16 mouse cellular contexts compared by ENCODE assay signal in genomic region chr8:84002957-84003611, GRCm38 (mm10). TPM values are rescaled to one million over a fixed set of nuclear protein-coding genes. Genes with fewer than 3 reads are reported as not detected.
DNase-seq lines count a peak whose midpoint lies in the region; ATAC-seq and TF ChIP-seq lines count a peak whose summit lies in the region.
"Had no signal": no experiment of that assay in that cellular context is flagged by ENCODE, and none has a peak within 500 bp of the region (broad histone marks: within the 10 kb centered on the region; RNA-seq: fewer than 3 reads in every experiment).

No protein-coding gene starts in this region.

- peak; percentile 48 for DNase-seq in cerebellum, adult 9-10 months
- DNase-seq in cerebellum, postnatal 36 days, result no peak
- no peak for DNase-seq in limb, embryonic 14.5 days (ENCODE audit: low spot score)
- DNase-seq in limb, embryonic 10.5 days (ENCODE audit: low spot score), result no peak
- no peak for DNase-seq in kidney, postnatal 0 days (ENCODE audit: low spot score)
- DNase-seq in lung, postnatal 0 days (ENCODE audit: low spot score), result no peak
- no peak for DNase-seq in right cerebral cortex, adult 2 months (ENCODE audit: low spot score in 2 of 2)
- DNase-seq: adrenal gland, postnatal 25 days; gastrocnemius, adult 2 months; layer of hippocampus, postnatal 36 days; liver, embryonic 13.5 days; lung, postnatal 4 days had no signal

- TF ChIP-seq CTCF in ES-Bruce4 (IDR thresholded peaks at IDR 0.05; ENCODE audit: low read depth, low read length), result no peak
- no peak for TF ChIP-seq CTCF in kidney, postnatal 0 days (IDR thresholded peaks at IDR 0.05; ENCODE audit: low read depth)
- no peak for TF ChIP-seq CTCF in lung, postnatal 0 days (IDR thresholded peaks at IDR 0.05)

- H3K9me3 ChIP-seq in limb, embryonic 14.5 days (ENCODE audit: control insufficient read depth, low read length), result no peaks in the 10 kb centered on the region
- H3K9me3 ChIP-seq in limb, embryonic 10.5 days (replicated peaks), result no peaks in the 10 kb centered on the region
- no peaks in the 10 kb centered on the region for H3K9me3 ChIP-seq in ES-Bruce4 (replicated peaks; ENCODE audit: control insufficient read depth, insufficient read depth, low read length, poor library complexity, severe bottlenecking)
- no peaks in the 10 kb centered on the region for H3K9me3 ChIP-seq in kidney, postnatal 0 days (replicated peaks; ENCODE audit: low read length)
- H3K9me3 ChIP-seq in lung, postnatal 0 days (ENCODE audit: low read length), result no peaks in the 10 kb centered on the region
- H3K9me3 ChIP-seq: forebrain, embryonic 12.5 days; heart, embryonic 10.5 days; liver, embryonic 13.5 days had no signal

- peaks cover 22% of the 10 kb centered on the region for H3K4me1 ChIP-seq in limb, embryonic 14.5 days (ENCODE audit: control insufficient read depth, insufficient read depth, low read length)
- H3K4me1 ChIP-seq in limb, embryonic 10.5 days, result peaks cover 52% of the 10 kb centered on the region
- H3K4me1 ChIP-seq in ES-Bruce4 (ENCODE audit: control insufficient read depth, insufficient read depth, low read length), result peaks cover 7% of the 10 kb centered on the region
- H3K4me1 ChIP-seq in kidney, postnatal 0 days (replicated peaks; ENCODE audit: insufficient read depth, low read length), result peaks cover 24% of the 10 kb centered on the region
- H3K4me1 ChIP-seq in lung, postnatal 0 days (ENCODE audit: insufficient read depth, low read depth, low read length), result peaks cover 18% of the 10 kb centered on the region; the same call in 1 of the 2 replicates

- no peak for TF ChIP-seq POLR2A in limb, embryonic 14.5 days (IDR thresholded peaks at IDR 0.05; ENCODE audit: borderline replicate concordance, extremely low read depth, insufficient read depth, insufficient read length)
- no peak for TF ChIP-seq POLR2A in ES-Bruce4 (IDR thresholded peaks at IDR 0.05; ENCODE audit: insufficient read depth, low read length)

- peak overlapping the region; percentile 63; the same call in 1 of the 2 replicates for H3K4me3 ChIP-seq in limb, embryonic 14.5 days (replicated peaks; ENCODE audit: low read length)
- H3K4me3 ChIP-seq in limb, embryonic 10.5 days, result no peak overlapping the region
- peak overlapping the region; percentile 15; the same call in 1 of the 2 replicates for H3K4me3 ChIP-seq in ES-Bruce4 (ENCODE audit: low read depth, low read length)
- H3K4me3 ChIP-seq in kidney, postnatal 0 days (replicated peaks; ENCODE audit: low read depth, low read length), result no peak overlapping the region
- no peak overlapping the region for H3K4me3 ChIP-seq in lung, postnatal 0 days (ENCODE audit: low read depth, low read length)
- H3K4me3 ChIP-seq: liver, embryonic 13.5 days had no signal

- WGBS in limb, embryonic 14.5 days, result 59% methylated on average over 12 of the region's 12 CpGs
- WGBS in limb, embryonic 10.5 days, result 66% methylated on average over 12 of the region's 12 CpGs
- 67% methylated on average over 12 of the region's 12 CpGs for WGBS in kidney, postnatal 0 days
- WGBS in lung, postnatal 0 days, result 71% methylated on average over 12 of the region's 12 CpGs

- no peak overlapping the region for H3K27ac ChIP-seq in limb, embryonic 14.5 days (replicated peaks; ENCODE audit: low read depth, low read length)
- no peak overlapping the region for H3K27ac ChIP-seq in limb, embryonic 10.5 days
- H3K27ac ChIP-seq in ES-Bruce4 (ENCODE audit: insufficient read depth, low read length), result no peak overlapping the region
- no peak overlapping the region for H3K27ac ChIP-seq in kidney, postnatal 0 days
- H3K27ac ChIP-seq in lung, postnatal 0 days (ENCODE audit: low read length), result no peak overlapping the region
- H3K27ac ChIP-seq: forebrain, embryonic 12.5 days; heart, embryonic 10.5 days had no signal

- ATAC-seq in limb, embryonic 14.5 days (ENCODE audit: low FRiP score, low read depth), result no peak
- no peak for ATAC-seq in kidney, postnatal 0 days (replicated peaks; ENCODE audit: low FRiP score, low read depth)
- no peak for ATAC-seq in lung, postnatal 0 days

- no peak overlapping the region for H3K9ac ChIP-seq in limb, embryonic 14.5 days (ENCODE audit: low read depth, low read length, severe bottlenecking)
- H3K9ac ChIP-seq in ES-Bruce4 (ENCODE audit: low read depth, poor library complexity, severe bottlenecking), result no peak overlapping the region
- H3K9ac ChIP-seq in kidney, postnatal 0 days (ENCODE audit: low read depth, low read length), result no peak overlapping the region
- no peak overlapping the region for H3K9ac ChIP-seq in lung, postnatal 0 days (replicated peaks; ENCODE audit: low read depth)
- H3K9ac ChIP-seq: forebrain, embryonic 12.5 days; liver, embryonic 13.5 days had no signal

- no peaks in the 10 kb centered on the region for H3K27me3 ChIP-seq in limb, embryonic 14.5 days (ENCODE audit: control insufficient read depth, insufficient read depth, low read length)
- H3K27me3 ChIP-seq in limb, embryonic 10.5 days (ENCODE audit: low read depth, poor library complexity, severe bottlenecking), result peaks cover 44% of the 10 kb centered on the region
- no peaks in the 10 kb centered on the region for H3K27me3 ChIP-seq in ES-Bruce4 (ENCODE audit: control insufficient read depth, insufficient read depth, low read length, poor library complexity, severe bottlenecking)
- no peaks in the 10 kb centered on the region for H3K27me3 ChIP-seq in kidney, postnatal 0 days (ENCODE audit: insufficient read depth, low read length)
- no peaks in the 10 kb centered on the region for H3K27me3 ChIP-seq in lung, postnatal 0 days (replicated peaks; ENCODE audit: insufficient read depth, low read length)
- H3K27me3 ChIP-seq: liver, embryonic 13.5 days had no signal

- peaks cover 28% of the 10 kb centered on the region for H3K36me3 ChIP-seq in limb, embryonic 14.5 days (ENCODE audit: control insufficient read depth, insufficient read depth, low read length)
- peaks cover 40% of the 10 kb centered on the region for H3K36me3 ChIP-seq in limb, embryonic 10.5 days
- peaks cover 18% of the 10 kb centered on the region for H3K36me3 ChIP-seq in ES-Bruce4 (ENCODE audit: control insufficient read depth, insufficient read depth, low read length, poor library complexity, severe bottlenecking)
- H3K36me3 ChIP-seq in kidney, postnatal 0 days (ENCODE audit: insufficient read depth, low read length), result 0 out of 2 replicates have a peak, but pooled peaks cover 8% of the 10 kb centered on the region
- 0 out of 2 replicates have a peak, but pooled peaks cover 6% of the 10 kb centered on the region for H3K36me3 ChIP-seq in lung, postnatal 0 days (ENCODE audit: insufficient read depth, low read length)

- no peak overlapping the region for H3K4me2 ChIP-seq in limb, embryonic 14.5 days (replicated peaks; ENCODE audit: low read depth, low read length, severe bottlenecking)
- H3K4me2 ChIP-seq in kidney, postnatal 0 days (ENCODE audit: low read length), result peak overlapping the region; percentile 85; the same call in 1 of the 2 replicates
- H3K4me2 ChIP-seq in lung, postnatal 0 days (replicated peaks; ENCODE audit: low read depth, low read length), result no peak overlapping the region

- no peak for TF ChIP-seq EP300 in ES-Bruce4 (IDR thresholded peaks at IDR 0.05; ENCODE audit: insufficient read depth, low read depth, low read length)
- no peak for TF ChIP-seq EP300 in lung, postnatal 0 days (IDR thresholded peaks at IDR 0.05)

RNA-seq across cellular contexts. Expression of gene 1700067K01Rik, which starts 1.8 kb away (rescaled TPM):
- polyA plus RNA-seq in limb, embryonic 14.5 days (2012; rRNA removed), result 0.72 and 0.73 TPM in 2 replicates
- 1.6 and 2.3 TPM in 2 replicates for polyA plus RNA-seq in limb, embryonic 14.5 days (2014; fragmentation: Nextera tagmentation; extraction: Ambion mirVana)
- polyA plus RNA-seq in limb, embryonic 10.5 days (2016; fragmentation: Nextera tagmentation; extraction: Ambion mirVana), result 0.28 and 0.73 TPM in 2 replicates
- 1.5 and 2.4 TPM in 2 replicates for polyA plus RNA-seq in ES-Bruce4 (2011; ENCODE audit: insufficient read depth, insufficient read length, low read depth, missing spikeins)
- 1.1 and 1.7 TPM in 2 replicates for polyA plus RNA-seq in kidney, postnatal 0 days (2015; fragmentation: Nextera tagmentation; extraction: Ambion mirVana)
- polyA plus RNA-seq in lung, postnatal 0 days (2015; fragmentation: Nextera tagmentation; extraction: Ambion mirVana), result 0.63 and 1.0 TPM in 2 replicates

RNA-seq across cellular contexts. Expression of gene Samd1, which starts 5.6 kb away (rescaled TPM):
- 99.8 and 111 TPM in 2 replicates for polyA plus RNA-seq in limb, embryonic 14.5 days (2012; rRNA removed)
- polyA plus RNA-seq in limb, embryonic 14.5 days (2014; fragmentation: Nextera tagmentation; extraction: Ambion mirVana), result 17.2 and 17.4 TPM in 2 replicates
- 10.3 and 12.5 TPM in 2 replicates for polyA plus RNA-seq in limb, embryonic 10.5 days (2016; fragmentation: Nextera tagmentation; extraction: Ambion mirVana)
- 79.7 and 95.7 TPM in 2 replicates for polyA plus RNA-seq in ES-Bruce4 (2011; ENCODE audit: insufficient read depth, insufficient read length, low read depth, missing spikeins)
- polyA plus RNA-seq in kidney, postnatal 0 days (2015; fragmentation: Nextera tagmentation; extraction: Ambion mirVana), result 6.7 and 7.2 TPM in 2 replicates
- polyA plus RNA-seq in lung, postnatal 0 days (2015; fragmentation: Nextera tagmentation; extraction: Ambion mirVana), result 5.3 and 5.6 TPM in 2 replicates

RNA-seq across cellular contexts. Expression of gene 2210011C24Rik, which starts 8.9 kb away (rescaled TPM):
- 0.35 and 1.1 TPM in 2 replicates for polyA plus RNA-seq in limb, embryonic 14.5 days (2012; rRNA removed)
- polyA plus RNA-seq in limb, embryonic 14.5 days (2014; fragmentation: Nextera tagmentation; extraction: Ambion mirVana), result 0.44 and 2.0 TPM in 2 replicates
- polyA plus RNA-seq in limb, embryonic 10.5 days (2016; fragmentation: Nextera tagmentation; extraction: Ambion mirVana), result 0.13 TPM in 1 of 2 replicates, not detected in the other
- polyA plus RNA-seq in ES-Bruce4 (2011; ENCODE audit: insufficient read depth, insufficient read length, low read depth, missing spikeins), result 11.2 and 15.9 TPM in 2 replicates
- 15.8 and 21.0 TPM in 2 replicates for polyA plus RNA-seq in kidney, postnatal 0 days (2015; fragmentation: Nextera tagmentation; extraction: Ambion mirVana)
- polyA plus RNA-seq in lung, postnatal 0 days (2015; fragmentation: Nextera tagmentation; extraction: Ambion mirVana), result 51.0 and 70.4 TPM in 2 replicates
- polyA plus RNA-seq: embryonic facial prominence, embryonic 11.5 days; forebrain, embryonic 12.5 days; liver, embryonic 13.5 days had no signal

RNA-seq across cellular contexts. Expression of gene Palm3, which starts 18.2 kb away (rescaled TPM):
- 4.5 and 8.6 TPM in 2 replicates for polyA plus RNA-seq in limb, embryonic 14.5 days (2012; rRNA removed)
- polyA plus RNA-seq in limb, embryonic 14.5 days (2014; fragmentation: Nextera tagmentation; extraction: Ambion mirVana), result 3.0 and 4.6 TPM in 2 replicates
- 6.5 and 6.6 TPM in 2 replicates for polyA plus RNA-seq in limb, embryonic 10.5 days (2016; fragmentation: Nextera tagmentation; extraction: Ambion mirVana)
- polyA plus RNA-seq in ES-Bruce4 (2011; ENCODE audit: insufficient read depth, insufficient read length, low read depth, missing spikeins), result 61.7 and 62.8 TPM in 2 replicates
- polyA plus RNA-seq in kidney, postnatal 0 days (2015; fragmentation: Nextera tagmentation; extraction: Ambion mirVana), result 12.7 and 15.7 TPM in 2 replicates
- 1.1 and 1.6 TPM in 2 replicates for polyA plus RNA-seq in lung, postnatal 0 days (2015; fragmentation: Nextera tagmentation; extraction: Ambion mirVana)

RNA-seq across cellular contexts. Expression of gene Prkaca, which starts 30.3 kb away (rescaled TPM):
- 132 and 141 TPM in 2 replicates for polyA plus RNA-seq in limb, embryonic 14.5 days (2012; rRNA removed)
- 151 and 158 TPM in 2 replicates for polyA plus RNA-seq in limb, embryonic 14.5 days (2014; fragmentation: Nextera tagmentation; extraction: Ambion mirVana)
- 136 and 158 TPM in 2 replicates for polyA plus RNA-seq in limb, embryonic 10.5 days (2016; fragmentation: Nextera tagmentation; extraction: Ambion mirVana)
- polyA plus RNA-seq in ES-Bruce4 (2011; ENCODE audit: insufficient read depth, insufficient read length, low read depth, missing spikeins), result 51.8 and 54.1 TPM in 2 replicates
- 104 and 109 TPM in 2 replicates for polyA plus RNA-seq in kidney, postnatal 0 days (2015; fragmentation: Nextera tagmentation; extraction: Ambion mirVana)
- 93.8 and 94.9 TPM in 2 replicates for polyA plus RNA-seq in lung, postnatal 0 days (2015; fragmentation: Nextera tagmentation; extraction: Ambion mirVana)

Comparison
In these comparisons a context has a peak if more than half of its experiments do, and no peak if none do; other contexts are left out.
1. H3K4me3 ChIP-seq: peak in limb, embryonic 14.5 days (single experiment) and ES-Bruce4 (single experiment); none in limb, embryonic 10.5 days (single experiment), kidney, postnatal 0 days (single experiment) and lung, postnatal 0 days (single experiment).